Mouse (Mus musculus): Measurements from ENCODE around the gene Atg9a.

DNA sequence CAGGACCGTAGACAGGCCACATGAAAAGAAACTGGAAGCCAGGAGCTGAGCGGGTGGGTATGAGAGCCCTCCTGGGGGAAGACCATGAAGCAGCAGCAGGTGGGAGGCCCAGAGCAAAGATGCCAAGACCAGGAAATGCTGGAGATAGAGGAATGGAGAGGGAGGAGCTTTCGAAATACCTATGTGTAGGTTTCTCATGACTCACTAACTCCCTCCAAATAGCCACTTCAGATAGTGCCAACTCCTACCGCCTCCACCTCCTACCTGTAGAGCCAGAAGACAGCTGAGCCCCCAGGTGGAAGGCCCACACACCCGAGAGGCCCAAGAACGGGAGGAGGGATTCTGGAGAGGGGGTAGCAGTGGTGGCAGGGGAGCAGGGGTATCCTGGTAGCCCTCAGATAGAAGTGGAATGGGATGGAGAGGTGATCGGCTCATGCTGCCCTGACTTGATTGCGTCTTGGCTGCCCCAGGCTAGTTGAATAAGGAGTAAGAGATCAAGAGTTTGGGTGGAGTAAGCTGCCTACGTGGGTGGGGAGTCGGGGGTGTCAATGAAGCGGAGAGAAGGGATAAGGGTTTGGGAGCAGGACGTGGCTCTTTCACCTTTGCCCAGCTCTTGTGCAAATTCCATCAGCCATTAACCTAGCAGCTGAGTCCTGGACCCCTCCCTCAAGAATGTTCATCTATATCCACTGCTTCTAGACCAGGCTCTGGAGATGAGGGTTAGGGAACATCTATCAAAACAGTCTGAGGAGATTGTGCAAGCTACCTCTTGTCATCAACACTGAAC, 58.4 kb downstream of the Atg9a start, which contains the start of gene Slc23a3:
- TF ChIP-seq CTCF (IDR thresholded peaks at IDR 0.05; ENCODE audit: low read depth, low read length) (no peak), TAL1 (conservative IDR thresholded peaks at IDR 0.05; ENCODE audit: low read depth, low read length) (no peak)
